Mouse (Mus musculus) lung, postnatal 0 days (tissue): ENCODE measurements around the gene Mydgf.

ENCODE experiments used
- CTCF ChIP-seq: IDR thresholded peaks from 2 replicates; pipeline ENCODE4 v1.5.1; 2016; ENCODE audit warnings: antibody characterized with exemption, mild to moderate bottlenecking
- EP300 ChIP-seq: IDR thresholded peaks from 2 replicates; pipeline ENCODE4 v1.6.1; 2016; ENCODE audit warnings: antibody characterized with exemption, mild to moderate bottlenecking, control low read depth

- TF ChIP-seq CTCF (no peak), EP300 (no peak)
These were observed 35.4 kb downstream of the Mydgf start for GRCm38 (mm10) chr17:56148280-56148679.
